Mouse (Mus musculus) forebrain, embryonic 15.5 days (tissue): ENCODE data around the gene Gale. TPM values are rescaled to one million over a fixed set of nuclear protein-coding genes. Genes with fewer than 3 reads are reported as not detected.
A peak's percentile ranks its signal among the peaks of the same experiment; 100 is the strongest.
"Not testable (repeated sequence)": the region's sequence is repeated elsewhere in the genome, so short reads cannot be mapped to it uniquely, and the experiment has no call there.

ENCODE experiments used
- ATAC-seq: fragments of 200-750 bp; cut with Nextera tagmentation; replicated peaks from 2 replicates; pipeline ENCODE4 v1.8.0; 2017; ENCODE audit warnings: mild to moderate bottlenecking, moderate TSS enrichment, moderate library complexity
- H3K27ac ChIP-seq: fragments of 300-500 bp; sonication (generic); replicated peaks from 2 replicates; pipeline ENCODE4 v1.5.1; 2015; ENCODE audit warnings: mild to moderate bottlenecking, inconsistent platforms
- H3K27me3 ChIP-seq: fragments of 300-500 bp; sonication (generic); 2 replicates; pipeline ENCODE4 v1.6.1; 2015; ENCODE audit warnings: inconsistent platforms
- H3K36me3 ChIP-seq: fragments of 300-500 bp; sonication (generic); 2 replicates; pipeline ENCODE4 v1.6.1; 2015; ENCODE audit warnings: mild to moderate bottlenecking, inconsistent platforms
- H3K4me1 ChIP-seq: fragments of 300-500 bp; sonication (generic); 2 replicates; pipeline ENCODE4 v1.6.1; 2015; ENCODE audit warnings: inconsistent platforms
- H3K4me2 ChIP-seq: fragments of 300-500 bp; sonication (generic); replicated peaks from 2 replicates; pipeline ENCODE4 v1.6.1; 2015; ENCODE audit warnings: mild to moderate bottlenecking, inconsistent platforms
- H3K4me3 ChIP-seq: fragments of 300-500 bp; sonication (generic); 2 replicates; pipeline ENCODE4 v1.5.1; 2015; ENCODE audit warnings: mild to moderate bottlenecking, inconsistent platforms
- H3K9ac ChIP-seq: fragments of 300-500 bp; sonication (generic); replicated peaks from 2 replicates; pipeline ENCODE4 v1.6.1; 2015; ENCODE audit warnings: mild to moderate bottlenecking, inconsistent platforms
- H3K9me3 ChIP-seq: fragments of 300-500 bp; sonication (generic); 2 replicates; pipeline ENCODE4 v1.6.1; 2016; ENCODE audit warnings: inconsistent platforms
- whole genome bisulfite sequencing: fragments of 180-500 bp; shearing (Covaris S2); methylation state at CpG from one replicate; pipeline ENCODE4 v1.1.7; 2015; ENCODE audit warnings: mixed read lengths; 5-methylcytosine and 5-hydroxymethylcytosine counted together
- polyA plus RNA-seq: library from polyadenylated mRNA; unstranded; fragments of >200 nt; fragmentation: Nextera tagmentation; extraction: Ambion mirVana; gene quantifications from 2 replicates; pipeline ENCODE4 v1.2.1, GENCODE M21; 2015

The Gale gene
- polyA plus RNA-seq, 1 experiment from 2014 or later = 35.6 TPM

DNA sequence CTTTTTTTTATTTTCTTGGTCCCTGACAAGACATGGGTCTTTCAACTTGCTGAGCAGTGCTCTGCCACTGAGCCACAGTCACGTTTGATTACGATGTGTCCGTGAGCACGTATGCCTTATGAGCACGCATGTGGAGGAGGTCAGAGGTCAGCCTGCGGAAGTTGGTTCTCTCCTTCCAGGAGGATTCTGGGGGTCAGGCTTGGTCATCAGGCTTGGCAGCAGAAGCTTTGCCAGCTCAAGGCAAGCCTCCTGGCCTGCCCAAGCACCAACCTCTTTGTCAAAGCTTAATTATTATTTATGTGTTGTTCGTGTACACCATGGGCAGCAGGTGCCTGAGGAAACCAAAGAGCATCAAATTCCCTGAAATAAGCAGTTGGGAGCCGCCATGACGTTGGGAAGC is 35.2 kb upstream of the Gale start:
- H3K4me3 ChIP-seq = no peak overlapping the region
- no peak for ATAC-seq
- H3K27me3 ChIP-seq = no peaks in the 10 kb centered on the region
- H3K4me1 ChIP-seq = no peaks in the 10 kb centered on the region; the same call in 1 of the 2 replicates
- 80% methylated on average over 9 of the region's 9 CpGs for WGBS
- H3K4me2 ChIP-seq = no peak overlapping the region
- no peaks in the 10 kb centered on the region for H3K9me3 ChIP-seq
- H3K36me3 ChIP-seq = peaks cover 20% of the 10 kb centered on the region
- H3K9ac ChIP-seq = no peak overlapping the region
- H3K27ac ChIP-seq = no peak overlapping the region

DNA sequence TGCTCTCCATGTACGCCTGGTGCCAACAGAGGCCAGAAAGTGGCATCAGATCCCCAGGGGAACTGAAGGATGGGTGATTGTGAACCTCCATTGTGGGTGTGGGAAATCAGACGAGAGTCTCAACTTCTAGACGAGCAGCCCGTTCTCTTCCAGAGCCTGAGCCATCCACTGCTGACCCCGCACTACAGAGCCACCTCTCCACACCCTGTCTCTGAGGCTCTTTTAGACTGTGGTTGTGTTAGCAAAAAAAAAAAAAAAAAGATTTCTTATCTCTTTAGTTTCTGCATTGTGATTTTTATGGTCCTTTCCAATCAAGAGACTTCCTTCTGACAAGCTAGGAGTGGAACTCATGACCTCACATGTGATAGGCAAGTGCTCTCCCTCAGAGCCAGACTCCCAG is 34.1 kb upstream of the Gale start:
- no peaks in the 10 kb centered on the region; the same call in 1 of the 2 replicates for H3K4me1 ChIP-seq
- H3K36me3 ChIP-seq = peaks cover 25% of the 10 kb centered on the region
- H3K9me3 ChIP-seq = no peaks in the 10 kb centered on the region
- H3K9ac ChIP-seq = no peak overlapping the region
- H3K27me3 ChIP-seq = no peaks in the 10 kb centered on the region
- no peak overlapping the region for H3K4me2 ChIP-seq
- H3K4me3 ChIP-seq = no peak overlapping the region
- H3K27ac ChIP-seq = no peak overlapping the region
- WGBS = 85% methylated on average over 5 of the region's 5 CpGs
- no peak for ATAC-seq

DNA sequence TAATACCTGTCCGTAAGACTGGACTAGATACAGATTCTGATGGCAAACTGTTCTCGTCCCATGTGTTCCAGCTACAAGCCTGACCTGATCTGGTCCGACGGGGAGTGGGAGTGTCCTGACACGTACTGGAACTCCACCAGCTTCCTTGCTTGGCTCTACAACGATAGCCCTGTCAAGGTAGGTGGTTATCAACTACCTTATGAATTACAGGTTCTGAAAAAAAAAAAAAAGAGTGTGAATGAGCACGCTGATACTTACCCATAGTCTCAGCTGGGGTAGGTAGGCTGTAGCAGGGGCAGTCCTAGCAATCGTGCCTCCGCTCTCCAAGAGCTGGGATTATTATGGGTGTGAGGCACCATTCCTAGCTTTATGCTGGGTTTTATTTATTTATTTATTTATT is 33.7 kb upstream of the Gale start:
- ATAC-seq = no peak
- WGBS = 93% methylated on average over 9 of the region's 9 CpGs
- no peaks in the 10 kb centered on the region for H3K27me3 ChIP-seq
- H3K36me3 ChIP-seq = peaks cover 25% of the 10 kb centered on the region
- H3K27ac ChIP-seq = no peak overlapping the region
- H3K9me3 ChIP-seq = no peaks in the 10 kb centered on the region
- no peak overlapping the region for H3K4me2 ChIP-seq
- H3K4me3 ChIP-seq = no peak overlapping the region
- H3K9ac ChIP-seq = no peak overlapping the region
- no peaks in the 10 kb centered on the region; the same call in 1 of the 2 replicates for H3K4me1 ChIP-seq

DNA sequence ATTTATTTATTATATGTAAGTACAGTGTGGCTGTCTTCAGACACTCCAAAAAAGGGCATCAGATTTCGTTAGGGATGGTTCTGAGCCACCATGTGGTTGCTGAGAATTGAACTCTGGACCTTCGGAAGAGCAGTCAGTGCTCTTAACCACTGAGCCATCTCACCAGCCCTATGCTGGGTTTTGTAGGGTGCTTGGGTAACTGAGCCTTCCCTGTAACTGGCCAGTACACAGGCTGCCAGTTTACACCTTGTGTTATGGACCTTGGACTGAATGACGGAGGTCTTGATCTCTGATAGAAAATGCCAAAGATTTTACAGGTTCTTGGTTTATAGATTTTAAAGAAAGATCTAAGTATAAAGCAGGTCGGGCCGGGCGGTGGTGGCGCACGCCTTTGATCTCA is 33.3 kb upstream of the Gale start:
- no peaks in the 10 kb centered on the region for H3K9me3 ChIP-seq
- no peak overlapping the region for H3K9ac ChIP-seq
- H3K36me3 ChIP-seq = peaks cover 25% of the 10 kb centered on the region
- no peak overlapping the region for H3K4me2 ChIP-seq
- H3K27me3 ChIP-seq = no peaks in the 10 kb centered on the region
- no peak overlapping the region for H3K27ac ChIP-seq
- no peak overlapping the region for H3K4me3 ChIP-seq
- ATAC-seq = no peak
- WGBS = 96% methylated on average over 8 of the region's 8 CpGs
- no peaks in the 10 kb centered on the region; the same call in 1 of the 2 replicates for H3K4me1 ChIP-seq

DNA sequence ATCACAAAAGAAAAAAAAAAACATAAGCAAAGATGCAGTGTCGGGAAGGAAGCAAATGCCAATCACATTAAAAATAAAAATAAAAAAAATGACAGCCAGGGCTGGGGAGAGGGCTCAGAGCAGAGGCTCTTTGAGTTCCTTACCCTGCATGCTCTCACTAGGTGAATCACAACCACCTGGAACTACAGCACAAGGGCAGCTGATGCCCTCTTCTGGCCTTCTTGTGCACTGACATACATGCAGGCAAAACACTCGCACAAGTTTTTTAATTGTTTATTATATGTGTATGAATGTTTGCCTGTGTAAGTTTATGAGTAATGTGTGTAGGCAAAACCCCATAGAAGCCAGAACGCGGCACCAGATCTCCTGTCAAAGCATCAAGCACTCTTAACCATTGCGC is 31.7 kb upstream of the Gale start:
- H3K9ac ChIP-seq = no peak overlapping the region
- no peak for ATAC-seq
- no peaks in the 10 kb centered on the region for H3K27me3 ChIP-seq
- peaks cover 19% of the 10 kb centered on the region for H3K36me3 ChIP-seq
- H3K9me3 ChIP-seq = no peaks in the 10 kb centered on the region
- H3K4me2 ChIP-seq = no peak overlapping the region
- 69% methylated on average over 5 of the region's 5 CpGs for WGBS
- no peak overlapping the region for H3K4me3 ChIP-seq
- no peaks in the 10 kb centered on the region for H3K4me1 ChIP-seq
- no peak overlapping the region for H3K27ac ChIP-seq

DNA sequence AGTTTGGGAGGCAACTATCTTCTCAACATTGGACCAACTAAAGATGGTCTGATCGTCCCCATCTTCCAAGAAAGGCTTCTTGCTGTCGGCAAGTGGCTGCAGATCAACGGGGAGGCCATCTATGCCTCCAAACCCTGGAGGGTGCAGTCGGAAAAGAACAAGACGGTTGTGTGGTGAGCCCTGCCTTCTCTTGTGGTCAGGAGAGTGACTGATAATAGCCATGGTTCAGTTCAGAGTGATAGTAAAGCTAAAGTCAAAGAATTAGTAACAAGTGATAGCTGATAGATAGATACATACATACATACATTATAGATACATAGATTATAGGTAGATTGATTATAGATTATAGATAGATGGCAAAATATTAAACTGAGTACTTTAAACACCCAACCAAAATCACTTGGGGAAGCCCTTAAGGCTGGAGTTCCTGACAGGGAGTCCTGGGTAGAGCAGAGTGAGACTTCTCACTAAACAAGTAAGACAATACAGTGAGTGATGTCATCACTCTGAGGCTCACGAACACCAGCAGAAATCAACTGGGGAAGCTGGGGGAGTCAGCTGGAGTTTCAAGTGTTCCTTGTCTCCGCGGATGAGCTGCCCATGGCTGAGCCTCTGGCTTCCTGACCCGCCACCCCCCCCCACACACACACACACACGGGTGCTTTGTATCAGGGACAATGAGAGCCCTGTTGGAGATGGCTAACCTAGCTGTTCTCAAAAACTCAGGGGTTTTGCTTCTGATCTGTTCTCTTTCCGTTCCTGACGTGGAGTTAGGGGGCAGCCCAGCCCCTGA is 28.6 kb upstream of the Gale start:
- no peak overlapping the region for H3K27ac ChIP-seq
- no peak overlapping the region for H3K4me3 ChIP-seq
- no peak overlapping the region for H3K4me2 ChIP-seq
- no peak for ATAC-seq
- no peaks in the 10 kb centered on the region for H3K4me1 ChIP-seq
- 47% methylated on average over 12 of the region's 12 CpGs for WGBS
- no peak overlapping the region for H3K9ac ChIP-seq
- H3K27me3 ChIP-seq = no peaks in the 10 kb centered on the region
- no peaks in the 10 kb centered on the region for H3K9me3 ChIP-seq
- H3K36me3 ChIP-seq = peaks cover 23% of the 10 kb centered on the region

DNA sequence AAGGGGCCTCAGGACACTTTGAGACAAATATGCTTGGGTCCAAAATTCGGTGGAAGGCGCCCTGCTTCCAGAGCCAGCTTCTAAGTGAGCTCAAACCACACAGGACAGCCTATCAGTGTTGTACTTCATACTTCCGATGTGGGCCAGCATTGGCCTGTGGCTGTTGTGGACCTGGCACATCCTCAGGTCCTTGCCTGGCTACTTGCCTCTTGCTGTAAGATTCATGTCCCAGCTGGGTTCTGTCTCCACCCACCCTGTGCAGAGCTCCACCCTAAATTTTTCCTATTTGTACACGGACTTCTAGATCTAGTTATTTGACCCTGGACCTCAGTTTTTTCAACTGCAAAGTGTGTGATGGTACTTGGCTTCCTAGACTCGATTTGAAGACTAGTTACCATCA is 28.0 kb upstream of the Gale start:
- no peak for ATAC-seq
- Histone ChIP-seq H3K9ac (no peak overlapping the region), H3K4me2 (no peak overlapping the region), H3K27ac (no peak overlapping the region), H3K36me3 (peaks cover 23% of the 10 kb centered on the region), H3K27me3 (no peaks in the 10 kb centered on the region), H3K4me3 (no peak overlapping the region), H3K9me3 (no peaks in the 10 kb centered on the region), H3K4me1 (no peaks in the 10 kb centered on the region)
- WGBS = 66% methylated on average over 5 of the region's 5 CpGs

DNA sequence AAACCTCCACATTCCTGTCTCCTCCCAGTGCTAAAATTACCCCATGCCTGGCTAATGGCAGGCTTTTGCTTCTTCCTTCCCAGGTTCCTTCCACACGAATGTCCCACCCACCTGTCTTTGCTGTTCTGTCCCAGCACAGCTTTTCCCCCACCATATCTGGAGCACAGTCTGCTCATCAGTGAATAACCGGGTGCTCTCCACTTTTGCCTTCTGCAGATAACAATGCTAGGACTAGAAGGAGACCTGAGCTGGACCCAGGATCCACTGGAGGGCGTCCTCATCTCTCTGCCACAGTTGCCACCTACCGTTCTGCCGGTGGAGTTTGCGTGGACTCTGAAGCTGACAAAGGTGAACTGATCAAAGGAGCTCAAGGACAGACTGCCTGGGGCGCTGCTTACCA is 24.7 kb upstream of the Gale start:
- no peak for ATAC-seq
- WGBS = 81% methylated on average over 7 of the region's 7 CpGs
- H3K4me3 ChIP-seq = no peak overlapping the region
- H3K9me3 ChIP-seq = no peaks in the 10 kb centered on the region
- H3K4me1 ChIP-seq = no peaks in the 10 kb centered on the region
- H3K9ac ChIP-seq = no peak overlapping the region
- no peaks in the 10 kb centered on the region for H3K27me3 ChIP-seq
- peaks cover 17% of the 10 kb centered on the region for H3K36me3 ChIP-seq
- no peak overlapping the region for H3K27ac ChIP-seq
- no peak overlapping the region for H3K4me2 ChIP-seq

DNA sequence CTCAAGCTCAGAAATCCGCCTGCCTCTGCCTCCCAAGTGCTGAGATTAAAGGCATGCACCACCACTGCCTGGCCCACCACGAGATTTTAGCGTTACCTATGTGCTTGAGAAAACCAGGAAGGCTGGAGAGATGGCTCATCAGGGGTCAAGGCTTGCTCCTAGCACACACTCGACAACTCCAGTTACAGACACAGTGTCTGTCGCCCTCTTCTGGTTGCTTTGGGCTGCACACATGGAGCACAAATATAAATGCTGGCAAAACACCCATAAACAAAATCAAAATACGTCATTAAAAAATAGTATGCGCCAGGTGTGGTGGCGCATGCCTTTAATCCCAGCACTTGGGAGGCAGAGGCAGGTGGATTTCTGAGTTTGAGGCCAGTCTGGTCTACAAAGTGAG is 22.5 kb upstream of the Gale start:
- H3K4me2 ChIP-seq, H3K27ac ChIP-seq, H3K9ac ChIP-seq, H3K9me3 ChIP-seq, ATAC-seq, H3K4me3 ChIP-seq, H3K4me1 ChIP-seq, H3K27me3 ChIP-seq: not testable (repeated sequence)
- peaks cover 12% of the 10 kb centered on the region; the same call in 1 of the 2 replicates for H3K36me3 ChIP-seq
- 83% methylated on average over 8 of the region's 8 CpGs for WGBS

DNA sequence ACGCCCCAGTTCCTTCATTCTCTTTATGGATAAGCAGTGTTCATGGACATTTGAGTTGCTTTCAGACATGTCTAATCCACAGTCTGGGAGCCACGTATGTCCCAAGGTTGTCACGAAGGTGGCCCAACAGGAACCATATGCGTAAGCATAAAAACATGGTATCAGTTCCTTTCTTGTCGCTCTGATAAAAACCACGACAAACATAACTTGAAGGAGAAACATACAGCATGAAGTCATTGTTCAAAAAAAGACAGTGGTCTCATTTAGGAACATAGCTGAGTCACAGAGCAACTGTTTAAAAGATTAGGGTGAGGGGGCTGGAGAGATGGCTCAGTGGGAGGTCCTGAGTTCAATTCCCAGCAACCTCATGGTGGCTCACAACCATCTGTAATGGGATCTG is 21.3 kb upstream of the Gale start:
- WGBS = 91% methylated on average over 6 of the region's 6 CpGs
- Histone ChIP-seq H3K9me3 (no peaks in the 10 kb centered on the region), H3K4me1 (peaks cover 8% of the 10 kb centered on the region), H3K4me3 (no peak overlapping the region), H3K36me3 (peaks cover 12% of the 10 kb centered on the region; the same call in 1 of the 2 replicates), H3K27me3 (no peaks in the 10 kb centered on the region), H3K9ac (no peak overlapping the region), H3K4me2 (no peak overlapping the region), H3K27ac (no peak overlapping the region)
- no peak for ATAC-seq

DNA sequence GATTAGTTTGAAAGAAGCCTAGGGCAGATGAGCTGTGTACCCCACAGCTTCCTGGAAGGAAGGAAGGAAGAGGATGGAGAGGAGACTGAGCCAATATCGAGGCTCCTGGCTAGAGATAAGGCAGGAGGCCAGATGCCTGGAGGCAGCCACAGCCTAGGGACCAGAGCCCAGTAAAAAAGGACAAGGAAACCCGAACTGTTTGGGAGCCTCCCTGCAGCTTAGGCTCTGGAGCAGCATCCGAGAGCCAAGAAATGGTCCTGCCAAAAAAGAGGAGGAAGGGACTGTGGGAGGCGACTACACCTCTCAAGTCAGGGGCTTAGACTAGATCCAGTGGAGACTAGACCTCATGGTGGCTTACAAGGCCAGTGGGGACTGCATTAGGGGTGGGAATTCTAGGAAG is 20.1 kb upstream of the Gale start:
- Histone ChIP-seq H3K36me3 (peaks cover 12% of the 10 kb centered on the region; the same call in 1 of the 2 replicates), H3K4me3 (no peak overlapping the region), H3K9me3 (no peaks in the 10 kb centered on the region), H3K4me1 (peaks cover 19% of the 10 kb centered on the region), H3K27me3 (no peaks in the 10 kb centered on the region), H3K4me2 (no peak overlapping the region), H3K27ac (no peak overlapping the region), H3K9ac (0 out of 2 replicates have a peak overlapping the region, but pooled peaks have one; percentile 6)
- ATAC-seq = no peak
- WGBS = 52% methylated on average over 4 of the region's 4 CpGs

DNA sequence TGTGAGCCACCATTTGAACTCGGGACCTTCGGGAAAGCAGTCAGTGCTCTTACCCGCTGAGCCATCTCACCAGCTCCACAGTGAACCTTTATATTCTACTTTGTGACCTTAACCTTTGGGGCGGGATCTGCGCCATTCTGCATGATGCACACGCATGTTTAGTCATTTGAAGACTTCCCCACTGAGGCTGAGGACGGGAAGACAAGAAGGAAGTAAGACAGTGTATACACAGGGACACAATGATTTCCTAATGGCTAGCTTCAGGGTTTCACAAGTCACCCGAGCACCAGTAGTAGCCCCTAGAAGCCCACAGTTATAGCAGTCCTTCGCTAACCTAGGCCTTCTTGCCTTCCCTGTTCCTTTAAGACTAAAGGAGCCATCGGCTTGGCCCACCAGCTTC is 17.8 kb upstream of the Gale start:
- 71% methylated on average over 10 of the region's 10 CpGs for WGBS
- Histone ChIP-seq H3K4me3 (peak overlapping the region; percentile 54), H3K9ac (peak overlapping the region; percentile 64), H3K4me2 (peak overlapping the region; percentile 85), H3K27me3 (no peaks in the 10 kb centered on the region), H3K27ac (peak overlapping the region; percentile 79), H3K36me3 (peaks cover 4% of the 10 kb centered on the region; the same call in 1 of the 2 replicates), H3K4me1 (peaks cover 19% of the 10 kb centered on the region), H3K9me3 (no peaks in the 10 kb centered on the region)
- ATAC-seq = peak; percentile 41

DNA sequence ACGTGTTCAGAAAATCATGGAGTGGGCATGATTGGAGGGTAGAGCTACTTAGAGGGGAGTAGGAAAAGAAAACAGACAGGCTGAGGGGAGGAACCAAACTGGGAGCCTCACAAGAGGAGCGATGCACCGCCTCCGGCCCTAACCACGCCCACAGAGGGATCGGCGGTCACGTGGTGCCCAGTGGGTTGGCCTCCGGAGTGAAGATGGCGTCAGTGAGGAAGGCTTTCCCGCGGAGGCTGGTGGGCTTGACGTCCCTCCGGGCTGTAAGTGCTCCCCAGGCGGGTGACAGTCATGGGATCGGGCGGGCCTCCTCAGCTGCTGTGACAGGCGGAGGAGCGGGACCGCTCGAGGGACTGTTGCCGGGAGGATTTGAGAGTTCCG is 17.3 kb upstream of the Gale start, which contains the start of gene Hmgcl:
TSS of gene Hmgcl (plus strand) at position 171 of the 381 bp plus-strand sequence.
- Histone ChIP-seq H3K9ac (peak within 1 kb of the TSS; percentile 64), H3K4me2 (peak within 1 kb of the TSS; percentile 85), H3K36me3 (peaks cover 5% of the 10 kb centered on the region), H3K4me3 (peak within 1 kb of the TSS; percentile 54), H3K9me3 (no peaks in the 10 kb centered on the region), H3K27me3 (no peaks in the 10 kb centered on the region), H3K27ac (peak within 1 kb of the TSS; percentile 79), H3K4me1 (peaks cover 19% of the 10 kb centered on the region)
- peak; percentile 95 for ATAC-seq
- under 1% methylated on average over 23 of the region's 23 CpGs for WGBS
